Mouse (Mus musculus) liver, postnatal 0 days (tissue): ENCODE measurements at regions not wholly inside any gene's neighbourhood (a gene's known extent, or its start where the extent isn't known, plus 50 kb on each side); places are given as distances from the start of the nearest gene placed in this dataset.

Source experiments
- CTCF ChIP-seq: sonication (generic); IDR thresholded peaks from 2 replicates; pipeline ENCODE4 v1.5.1; 2016; ENCODE audit warnings: antibody characterized with exemption, low read depth
- EP300 ChIP-seq: IDR thresholded peaks from 2 replicates; pipeline ENCODE4 v1.6.1; 2016; ENCODE audit warnings: antibody characterized with exemption, low read depth, mild to moderate bottlenecking

DNA sequence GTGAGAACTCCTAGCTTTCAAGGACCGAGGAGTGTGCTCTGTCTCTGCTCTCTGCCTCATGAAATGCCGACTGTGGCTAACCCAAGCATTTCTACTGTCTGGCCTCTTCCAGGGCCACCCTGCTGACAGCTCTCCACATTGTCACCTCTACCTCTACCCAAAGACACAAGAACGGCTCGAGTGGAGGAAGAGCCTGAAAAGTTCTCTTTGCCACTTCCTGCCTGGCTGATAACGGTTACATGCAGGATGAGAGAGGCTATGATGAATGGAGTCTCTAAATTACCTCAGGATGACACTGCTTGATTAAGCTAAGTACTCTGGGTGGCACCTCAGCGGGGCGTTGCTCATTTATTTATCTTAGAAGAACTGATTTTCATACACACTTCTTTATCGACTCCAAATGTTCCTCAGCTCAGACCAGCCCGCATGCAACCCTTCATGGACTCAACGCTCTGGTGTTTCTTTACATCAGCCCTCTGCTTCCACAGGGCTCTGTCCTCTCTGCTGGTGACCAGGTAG lies 230.0 kb upstream of the Sdk2 start:
- TF ChIP-seq CTCF (no peak), EP300 (no peak)
